Mouse (Mus musculus): ENCODE measurements at regions not wholly inside any gene's neighbourhood (a gene's known extent, or its start where the extent isn't known, plus 50 kb on each side); places are given as distances from the start of the nearest gene placed in this dataset.

DNA sequence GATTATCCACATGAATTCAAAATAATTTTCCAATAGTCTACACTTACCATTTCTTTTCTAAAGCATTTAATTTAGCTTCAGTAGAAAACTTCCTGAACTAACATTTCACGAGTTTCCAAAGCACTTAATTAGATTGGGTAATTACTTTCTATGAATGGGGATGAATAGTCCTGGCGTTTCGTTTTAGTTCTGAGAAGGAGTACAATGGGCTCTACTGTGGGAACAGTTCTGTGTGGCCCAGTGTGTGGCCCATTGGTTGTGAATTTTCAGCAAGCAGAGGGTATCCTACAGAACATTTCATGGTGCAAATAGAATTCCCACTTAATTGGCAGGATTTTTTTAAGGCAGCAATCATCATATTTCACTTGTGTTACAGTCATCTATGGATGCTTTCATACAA, 95.5 kb downstream of the 1700017N19Rik start:
- no peak for TF ChIP-seq CTCF (IDR thresholded peaks at IDR 0.05; ENCODE audit: control insufficient read depth, insufficient read depth, low read length)
- no peak for TF ChIP-seq POLR2A (IDR thresholded peaks at IDR 0.05; ENCODE audit: borderline replicate concordance, control insufficient read depth, low read depth, low read length)
- Histone ChIP-seq H3K4me3 (replicated peaks; ENCODE audit: control insufficient read depth, low read depth, low read length) (no peak overlapping the region), H3K4me1 (ENCODE audit: control insufficient read depth, insufficient read depth, low read length) (no peaks in the 10 kb centered on the region), H3K27ac (ENCODE audit: control insufficient read depth, insufficient read depth, low read depth, low read length, poor library complexity) (no peak overlapping the region)
- WGBS, result 76% methylated on average over 3 of the region's 3 CpGs

GRCm38 (mm10) chr10:100695944-100696343, 105.7 kb downstream of the 1700017N19Rik start:
- Histone ChIP-seq H3K4me3 (replicated peaks; ENCODE audit: control insufficient read depth, low read depth, low read length) (no peak overlapping the region), H3K4me1 (ENCODE audit: control insufficient read depth, insufficient read depth, low read length) (no peaks in the 10 kb centered on the region), H3K27ac (ENCODE audit: control insufficient read depth, insufficient read depth, low read depth, low read length, poor library complexity) (no peak overlapping the region)
- no peak for TF ChIP-seq CTCF (IDR thresholded peaks at IDR 0.05; ENCODE audit: control insufficient read depth, insufficient read depth, low read length)
- TF ChIP-seq POLR2A (IDR thresholded peaks at IDR 0.05; ENCODE audit: borderline replicate concordance, control insufficient read depth, low read depth, low read length), result no peak
- WGBS, result 4% methylated on average over 2 of the region's 2 CpGs

GRCm38 (mm10) chr10:100699206-100699605, 108.9 kb downstream of the 1700017N19Rik start:
- no peak overlapping the region for H3K27ac ChIP-seq (ENCODE audit: control insufficient read depth, insufficient read depth, low read depth, low read length, poor library complexity)
- no peak overlapping the region for H3K4me3 ChIP-seq (replicated peaks; ENCODE audit: control insufficient read depth, low read depth, low read length)
- no peak for TF ChIP-seq CTCF (IDR thresholded peaks at IDR 0.05; ENCODE audit: control insufficient read depth, insufficient read depth, low read length)
- TF ChIP-seq POLR2A (IDR thresholded peaks at IDR 0.05; ENCODE audit: borderline replicate concordance, control insufficient read depth, low read depth, low read length), result no peak
- no peaks in the 10 kb centered on the region for H3K4me1 ChIP-seq (ENCODE audit: control insufficient read depth, insufficient read depth, low read length)
- WGBS, result 83% methylated on average over 4 of the region's 4 CpGs

DNA sequence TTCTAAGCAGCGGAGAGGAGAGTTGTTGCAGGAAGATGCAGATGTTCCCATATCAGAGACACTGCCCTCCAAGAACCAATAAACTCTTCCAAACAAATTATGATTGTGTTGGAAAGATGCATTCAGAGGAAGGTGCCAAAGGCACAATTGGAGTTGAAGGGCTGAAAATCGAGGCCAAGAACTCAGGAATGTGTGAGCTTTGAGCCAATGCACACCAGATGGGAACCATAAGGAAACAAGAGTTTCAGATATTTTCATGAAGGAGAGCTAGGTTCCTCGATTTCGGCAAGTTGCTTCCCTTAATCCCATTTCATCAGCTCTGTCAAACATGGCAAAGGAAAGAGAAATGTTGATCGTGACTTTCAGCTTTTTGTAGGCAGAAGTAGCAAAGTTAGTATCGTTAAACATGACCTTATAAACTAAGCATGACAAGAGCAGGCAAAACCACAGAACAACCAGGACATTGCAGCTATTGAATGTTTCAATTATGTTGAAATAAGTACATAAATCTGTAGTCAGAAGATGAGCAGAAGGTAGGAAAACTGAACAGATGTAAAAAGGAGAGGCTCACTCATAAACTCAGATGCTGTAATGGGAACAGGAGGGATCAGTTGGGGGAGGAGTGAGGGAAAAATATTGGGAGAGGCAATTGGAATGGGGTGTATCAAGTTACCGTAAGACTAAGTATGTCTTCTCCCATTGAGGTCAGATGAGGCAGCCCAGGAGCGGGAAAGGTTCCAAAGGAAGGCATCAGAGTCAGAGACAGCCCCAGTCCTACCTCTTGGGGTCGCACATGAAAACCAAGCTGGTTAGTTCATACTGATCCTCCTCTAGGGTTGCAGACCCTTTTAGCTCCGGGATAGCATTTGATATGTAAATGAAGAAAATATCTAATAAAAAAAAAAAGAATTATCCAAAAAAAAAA, 110.3 kb downstream of the 1700017N19Rik start:
- H3K4me1 ChIP-seq (ENCODE audit: control insufficient read depth, insufficient read depth, low read length), result no peaks in the 10 kb centered on the region
- no peak overlapping the region for H3K27ac ChIP-seq (ENCODE audit: control insufficient read depth, insufficient read depth, low read depth, low read length, poor library complexity)
- WGBS, result 59% methylated on average over 10 of the region's 10 CpGs
- TF ChIP-seq CTCF (IDR thresholded peaks at IDR 0.05; ENCODE audit: control insufficient read depth, insufficient read depth, low read length) (no peak), POLR2A (IDR thresholded peaks at IDR 0.05; ENCODE audit: borderline replicate concordance, control insufficient read depth, low read depth, low read length) (no peak)
- no peak overlapping the region for H3K4me3 ChIP-seq (replicated peaks; ENCODE audit: control insufficient read depth, low read depth, low read length)

GRCm38 (mm10) chr10:100701938-100702337, 111.7 kb downstream of the 1700017N19Rik start:
- no peaks in the 10 kb centered on the region for H3K4me1 ChIP-seq (ENCODE audit: control insufficient read depth, insufficient read depth, low read length)
- H3K4me3 ChIP-seq (replicated peaks; ENCODE audit: control insufficient read depth, low read depth, low read length), result no peak overlapping the region
- H3K27ac ChIP-seq (ENCODE audit: control insufficient read depth, insufficient read depth, low read depth, low read length, poor library complexity), result no peak overlapping the region
- 5% methylated on average over 6 of the region's 6 CpGs for WGBS
- TF ChIP-seq POLR2A (IDR thresholded peaks at IDR 0.05; ENCODE audit: borderline replicate concordance, control insufficient read depth, low read depth, low read length), result no peak
- TF ChIP-seq CTCF (IDR thresholded peaks at IDR 0.05; ENCODE audit: control insufficient read depth, insufficient read depth, low read length), result no peak

GRCm38 (mm10) chr10:100716084-100716667, 125.9 kb downstream of the 1700017N19Rik start:
- Histone ChIP-seq H3K4me3 (replicated peaks; ENCODE audit: control insufficient read depth, low read depth, low read length) (no peak overlapping the region), H3K4me1 (ENCODE audit: control insufficient read depth, insufficient read depth, low read length) (no peaks in the 10 kb centered on the region), H3K27ac (ENCODE audit: control insufficient read depth, insufficient read depth, low read depth, low read length, poor library complexity) (no peak overlapping the region)
- TF ChIP-seq POLR2A (IDR thresholded peaks at IDR 0.05; ENCODE audit: borderline replicate concordance, control insufficient read depth, low read depth, low read length) (no peak), CTCF (IDR thresholded peaks at IDR 0.05; ENCODE audit: control insufficient read depth, insufficient read depth, low read length) (no peak)
- WGBS, result 67% methylated on average over 7 of the region's 7 CpGs

DNA sequence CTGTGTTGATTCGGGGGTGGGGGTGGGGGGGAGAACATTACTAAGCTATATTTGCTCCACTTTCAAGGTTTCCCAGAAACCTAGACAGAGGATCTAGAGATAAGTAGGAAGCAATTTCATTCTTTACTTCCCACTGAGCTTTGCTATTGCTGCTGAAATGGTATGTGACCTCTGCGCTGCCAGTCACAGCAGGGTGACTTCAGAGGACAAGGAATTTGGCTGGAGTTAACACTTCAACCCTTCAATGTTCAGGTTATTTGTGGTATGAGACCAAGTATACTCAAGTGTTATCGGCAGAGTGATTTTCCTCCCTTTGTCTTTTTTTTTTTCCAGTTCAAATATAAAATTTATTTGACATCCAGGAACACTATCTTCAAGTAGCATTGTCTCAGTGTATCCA, 128.3 kb downstream of the 1700017N19Rik start:
- 61% methylated on average over 3 of the region's 3 CpGs for WGBS
- Histone ChIP-seq H3K4me1 (ENCODE audit: control insufficient read depth, insufficient read depth, low read length) (no peaks in the 10 kb centered on the region), H3K27ac (ENCODE audit: control insufficient read depth, insufficient read depth, low read depth, low read length, poor library complexity) (no peak overlapping the region), H3K4me3 (replicated peaks; ENCODE audit: control insufficient read depth, low read depth, low read length) (no peak overlapping the region)
- TF ChIP-seq POLR2A (IDR thresholded peaks at IDR 0.05; ENCODE audit: borderline replicate concordance, control insufficient read depth, low read depth, low read length) (no peak), CTCF (IDR thresholded peaks at IDR 0.05; ENCODE audit: control insufficient read depth, insufficient read depth, low read length) (no peak)

DNA sequence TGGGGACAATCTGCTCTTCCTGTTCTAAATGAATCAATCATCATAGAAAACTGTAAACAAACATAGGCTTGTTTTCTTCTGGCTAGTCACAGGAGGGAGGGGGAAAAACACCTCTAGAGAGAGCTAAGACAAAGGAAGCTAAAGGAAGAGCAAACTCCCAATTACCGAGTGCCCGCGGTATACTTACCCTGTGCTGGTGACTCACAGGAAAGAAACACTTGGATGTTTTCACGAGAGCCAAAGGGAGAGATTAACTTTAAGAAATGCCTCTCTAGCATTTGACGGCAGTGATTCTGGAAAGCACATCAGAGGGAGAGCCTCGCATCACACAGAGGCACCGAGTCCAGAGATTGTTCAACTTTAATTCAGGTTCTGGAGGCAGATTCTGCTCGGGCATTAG, 151.0 kb downstream of the 1700017N19Rik start:
- 47% methylated on average over 8 of the region's 8 CpGs for WGBS
- no peak for TF ChIP-seq POLR2A (IDR thresholded peaks at IDR 0.05; ENCODE audit: borderline replicate concordance, control insufficient read depth, low read depth, low read length)
- no peak for TF ChIP-seq CTCF (IDR thresholded peaks at IDR 0.05; ENCODE audit: control insufficient read depth, insufficient read depth, low read length)
- Histone ChIP-seq H3K4me3 (replicated peaks; ENCODE audit: control insufficient read depth, low read depth, low read length) (no peak overlapping the region), H3K4me1 (ENCODE audit: control insufficient read depth, insufficient read depth, low read length) (no peaks in the 10 kb centered on the region), H3K27ac (ENCODE audit: control insufficient read depth, insufficient read depth, low read depth, low read length, poor library complexity) (no peak overlapping the region)

Measured in bone marrow, adult 2 months (tissue).